Mouse (Mus musculus) thymus, postnatal 36 days (tissue): ENCODE measurements around the gene Tmem110.

Experiments
- DNase-seq, 2 experiments: peaks; one replicate each; pipeline ENCODE4 v3.0.0; 2022; ENCODE audit warnings: mixed read lengths in 2 of 2

The Tmem110 gene

GRCm38 (mm10) chr14:30825476-30826131, at the start of gene Tmem110:
Gene Tmem110, plus strand, starts transcription at chr14:30825590.
- DNase-seq, result peak; percentile 89 to 90

GRCm38 (mm10) chr14:30784614-30785013, 40.8 kb upstream of the Tmem110 start:
- no peak for DNase-seq

- no peak for DNase-seq
Observed at GRCm38 (mm10) chr14:30789471-30789870, 35.9 kb upstream of the Tmem110 start.

- no peak for DNase-seq
Observed at GRCm38 (mm10) chr14:30792871-30793270, 32.5 kb upstream of the Tmem110 start.

- DNase-seq, result no peak
Observed at GRCm38 (mm10) chr14:30801756-30802155, 23.6 kb upstream of the Tmem110 start.

GRCm38 (mm10) chr14:30821136-30821535, 4.3 kb upstream of the Tmem110 start:
- DNase-seq, result no peak

- no peak for DNase-seq
Observed at GRCm38 (mm10) chr14:30824456-30824995, 864 bp upstream of the Tmem110 start.

- DNase-seq, result no peak
Observed at GRCm38 (mm10) chr14:30825021-30825475, 342 bp upstream of the Tmem110 start.

GRCm38 (mm10) chr14:30826174-30827140, 1.1 kb downstream of the Tmem110 start:
- peak in 1 of 2 experiments; percentile 14 for DNase-seq

GRCm38 (mm10) chr14:30827480-30827879, 2.1 kb downstream of the Tmem110 start:
- DNase-seq, result no peak

- DNase-seq, result no peak
Observed at GRCm38 (mm10) chr14:30828077-30828476, 2.7 kb downstream of the Tmem110 start.

- no peak for DNase-seq
Observed at GRCm38 (mm10) chr14:30828635-30829460, 3.5 kb downstream of the Tmem110 start.

GRCm38 (mm10) chr14:30837416-30837996, 12.1 kb downstream of the Tmem110 start:
- no peak for DNase-seq

- no peak for DNase-seq
Observed at GRCm38 (mm10) chr14:30843701-30844100, 18.3 kb downstream of the Tmem110 start.

GRCm38 (mm10) chr14:30850504-30850903, 25.1 kb downstream of the Tmem110 start:
- DNase-seq, result no peak

GRCm38 (mm10) chr14:30852325-30852724, 26.9 kb downstream of the Tmem110 start:
- DNase-seq, result no peak

- DNase-seq, result no peak
Observed at GRCm38 (mm10) chr14:30855316-30855715, 29.9 kb downstream of the Tmem110 start.

- no peak for DNase-seq
Observed at GRCm38 (mm10) chr14:30856885-30857507, 31.6 kb downstream of the Tmem110 start.

GRCm38 (mm10) chr14:30857990-30858389, 32.6 kb downstream of the Tmem110 start:
- DNase-seq, result no peak

GRCm38 (mm10) chr14:30861421-30862125, 36.2 kb downstream of the Tmem110 start:
- no peak for DNase-seq

- DNase-seq, result no peak
Observed at GRCm38 (mm10) chr14:30862368-30862767, 37.0 kb downstream of the Tmem110 start.
